ENCODE assay signal across 11 mouse cellular contexts in genomic region chr2:28973832-28974450, GRCm38 (mm10). TPM values are rescaled to one million over a fixed set of nuclear protein-coding genes. Genes with fewer than 3 reads are reported as not detected.
DNase-seq lines count a peak whose midpoint lies in the region; ATAC-seq lines count a peak whose summit lies in the region.
"Had no signal": no experiment of that assay in that cellular context is flagged by ENCODE, and none has a peak within 500 bp of the region (broad histone marks: within the 10 kb centered on the region; RNA-seq: fewer than 3 reads in every experiment).

No protein-coding gene starts in this region.

- intact Hi-C loops in gastrocnemius, postnatal 36 days (cut with DNase I) = no loop called here

- WGBS in forebrain, embryonic 12.5 days = 30% methylated on average over 15 of the region's 15 CpGs
- 33% methylated on average over 15 of the region's 15 CpGs for WGBS in forebrain, embryonic 13.5 days
- 16% methylated on average over 15 of the region's 15 CpGs for WGBS in limb, embryonic 11.5 days

- peaks cover 95% of the 10 kb centered on the region for H3K27me3 ChIP-seq in forebrain, embryonic 12.5 days
- peaks cover 91% of the 10 kb centered on the region for H3K27me3 ChIP-seq in forebrain, embryonic 13.5 days
- H3K27me3 ChIP-seq in limb, embryonic 11.5 days (ENCODE audit: control insufficient read depth, insufficient read depth, low read length) = peaks cover 45% of the 10 kb centered on the region

- peaks cover 40% of the 10 kb centered on the region for H3K4me1 ChIP-seq in forebrain, embryonic 12.5 days
- peaks cover 29% of the 10 kb centered on the region for H3K4me1 ChIP-seq in forebrain, embryonic 13.5 days
- peaks cover 20% of the 10 kb centered on the region for H3K4me1 ChIP-seq in limb, embryonic 11.5 days (ENCODE audit: control insufficient read depth, insufficient read depth, low read length)

- no peak overlapping the region for H3K4me2 ChIP-seq in forebrain, embryonic 12.5 days
- no peak overlapping the region for H3K4me2 ChIP-seq in forebrain, embryonic 13.5 days
- H3K4me2 ChIP-seq in limb, embryonic 11.5 days (ENCODE audit: low read depth, severe bottlenecking) = peak overlapping the region; percentile 4; the same call in 1 of the 2 replicates
- H3K4me2 ChIP-seq: lung, embryonic 14.5 days had no signal

- no peak overlapping the region for H3K27ac ChIP-seq in forebrain, embryonic 12.5 days
- no peak overlapping the region for H3K27ac ChIP-seq in forebrain, embryonic 13.5 days
- peak overlapping the region; percentile 14; the same call in 1 of the 2 replicates for H3K27ac ChIP-seq in limb, embryonic 11.5 days (replicated peaks; ENCODE audit: low read depth, low read length)

- ATAC-seq in forebrain, embryonic 12.5 days (ENCODE audit: low FRiP score) = 0 out of 2 replicates have a peak, but pooled peaks have one; percentile 44
- ATAC-seq in forebrain, embryonic 13.5 days = no peak
- ATAC-seq in limb, embryonic 11.5 days (ENCODE audit: insufficient number of reproducible peaks, low FRiP score, low TSS enrichment, low read depth) = no peak

- DNase-seq in MN1 (ENCODE audit: low spot score) = peak; percentile 26
- peak; percentile 51 for DNase-seq in embryo, embryonic 11 days
- DNase-seq in limb, embryonic 11.5 days (ENCODE audit: low spot score) = peak; percentile 51
- no peak for DNase-seq in frontal cortex, postnatal 10 days (ENCODE audit: low spot score in 2 of 2)
- DNase-seq in spleen, adult 18-20 months = no peak
- DNase-seq in gastrocnemius, postnatal 36 days = no peak
- DNase-seq: heart, postnatal 10 days had no signal

- H3K9me3 ChIP-seq in forebrain, embryonic 12.5 days = no peaks in the 10 kb centered on the region
- no peaks in the 10 kb centered on the region for H3K9me3 ChIP-seq in forebrain, embryonic 13.5 days (replicated peaks)
- H3K9me3 ChIP-seq in limb, embryonic 11.5 days (ENCODE audit: control insufficient read depth, low read length) = no peaks in the 10 kb centered on the region; the same call in 1 of the 2 replicates

- H3K36me3 ChIP-seq in forebrain, embryonic 12.5 days (replicated peaks) = no peaks in the 10 kb centered on the region
- no peaks in the 10 kb centered on the region for H3K36me3 ChIP-seq in forebrain, embryonic 13.5 days (ENCODE audit: poor library complexity, severe bottlenecking)
- no peaks in the 10 kb centered on the region for H3K36me3 ChIP-seq in limb, embryonic 11.5 days (ENCODE audit: control insufficient read depth, insufficient read depth, low read length)

- H3K4me3 ChIP-seq in forebrain, embryonic 12.5 days (replicated peaks) = no peak overlapping the region
- H3K4me3 ChIP-seq in forebrain, embryonic 13.5 days = no peak overlapping the region
- no peak overlapping the region for H3K4me3 ChIP-seq in limb, embryonic 11.5 days (ENCODE audit: low read depth, low read length)
- H3K4me3 ChIP-seq: myocyte had no signal

- H3K9ac ChIP-seq in forebrain, embryonic 12.5 days = no peak overlapping the region
- no peak overlapping the region; the same call in 1 of the 2 replicates for H3K9ac ChIP-seq in forebrain, embryonic 13.5 days
- no peak overlapping the region for H3K9ac ChIP-seq in limb, embryonic 11.5 days (ENCODE audit: low read length)
- H3K9ac ChIP-seq: lung, embryonic 14.5 days had no signal

RNA-seq across cellular contexts. Expression of gene Barhl1, which starts 57.5 kb away (rescaled TPM):
- polyA plus RNA-seq in forebrain, embryonic 12.5 days (2016; fragmentation: Nextera tagmentation; extraction: Ambion mirVana) = 4.4 and 5.7 TPM in 2 replicates
- polyA plus RNA-seq in forebrain, embryonic 13.5 days (2015; fragmentation: Nextera tagmentation; extraction: Ambion mirVana) = 1.3 and 4.4 TPM in 2 replicates
- not detected in 2 replicates for polyA plus RNA-seq in limb, embryonic 11.5 days (2014; fragmentation: Nextera tagmentation; extraction: Ambion mirVana)
- not detected for total RNA-seq in gastrocnemius, postnatal 36 days (2021)
- total RNA-seq: heart, postnatal 10 days had no signal
- polyA plus RNA-seq: lung, embryonic 14.5 days had no signal

Comparison
In these comparisons a context has a peak if more than half of its experiments do, and no peak if none do; other contexts are left out.
1. DNase-seq: peak in MN1 (single experiment), embryo, embryonic 11 days (single experiment) and limb, embryonic 11.5 days (single experiment); none in frontal cortex, postnatal 10 days (0 of 2), spleen, adult 18-20 months (0 of 2) and gastrocnemius, postnatal 36 days (0 of 2).